Mouse (Mus musculus) brown adipose tissue, adult 24 weeks (tissue): ENCODE measurements around the gene Gm648. TPM values are rescaled to one million over a fixed set of nuclear protein-coding genes. Genes with fewer than 3 reads are reported as not detected.
"Not testable (repeated sequence)": the region's sequence is repeated elsewhere in the genome, so short reads cannot be mapped to it uniquely, and the experiment has no call there.

Experiments used
- H3K27ac ChIP-seq: fragments of 200-500 bp; replicated peaks from 2 replicates; pipeline ENCODE4 v1.5.1; 2012; ENCODE audit warnings: low read depth, mild to moderate bottlenecking, low read length
- H3K4me1 ChIP-seq: fragments of 200-500 bp; 2 replicates; pipeline ENCODE4 v1.6.1; 2012; ENCODE audit warnings: low read length, mixed read lengths; ENCODE audit not compliant: control insufficient read depth, insufficient read depth, insufficient read length
- H3K4me3 ChIP-seq: fragments of 200-500 bp; 2 replicates; pipeline ENCODE4 v1.5.1; 2012; ENCODE audit warnings: low read depth, mild to moderate bottlenecking, low read length, moderate library complexity; ENCODE audit not compliant: insufficient read depth
- polyA plus RNA-seq: library from polyadenylated mRNA; stranded (reverse); fragments of >200 nt; gene quantifications from 2 replicates; pipeline ENCODE4 v1.2.4, GENCODE M21; 2012; ENCODE audit not compliant: missing spikeins, insufficient read depth, insufficient read length

Gene Gm648
- polyA plus RNA-seq: not detected in 2 replicates

GRCm38 (mm10) chrX:56549506-56549905 is at the start of gene Gm648:
Gm648 (minus strand) TSS chrX:56549606.
- Histone ChIP-seq H3K4me1 (no peaks in the 10 kb centered on the region), H3K4me3 (no peak within 1 kb of the TSS), H3K27ac (no peak within 1 kb of the TSS)

GRCm38 (mm10) chrX:56597887-56598640 is 48.7 kb upstream of the Gm648 start, which contains the start of gene Mmgt1:
Mmgt1 (minus strand) TSS chrX:56598069.
- H3K4me3 ChIP-seq: peak within 1 kb of the TSS; percentile 94
- H3K27ac ChIP-seq: peak within 1 kb of the TSS; percentile 71
- no peaks in the 10 kb centered on the region for H3K4me1 ChIP-seq

GRCm38 (mm10) chrX:56597219-56597886 is 47.9 kb upstream of the Gm648 start:
- peak overlapping the region; percentile 71 for H3K27ac ChIP-seq
- H3K4me3 ChIP-seq: peak overlapping the region; percentile 94
- H3K4me1 ChIP-seq: no peaks in the 10 kb centered on the region

GRCm38 (mm10) chrX:56578200-56578599 is 28.8 kb upstream of the Gm648 start:
- Histone ChIP-seq H3K4me1 (no peaks in the 10 kb centered on the region), H3K27ac (no peak overlapping the region), H3K4me3 (no peak overlapping the region)

GRCm38 (mm10) chrX:56572465-56572864 is 23.1 kb upstream of the Gm648 start:
- Histone ChIP-seq H3K4me1 (no peaks in the 10 kb centered on the region), H3K4me3 (no peak overlapping the region), H3K27ac (no peak overlapping the region)

- Histone ChIP-seq H3K27ac (no peak overlapping the region), H3K4me1 (no peaks in the 10 kb centered on the region), H3K4me3 (no peak overlapping the region)
Observed at GRCm38 (mm10) chrX:56553584-56553983, 4.2 kb upstream of the Gm648 start.

- no peak overlapping the region for H3K4me3 ChIP-seq
- no peak overlapping the region for H3K27ac ChIP-seq
- H3K4me1 ChIP-seq: no peaks in the 10 kb centered on the region
Observed at GRCm38 (mm10) chrX:56537162-56537561, 12.2 kb downstream of the Gm648 start.

- no peak overlapping the region for H3K4me3 ChIP-seq
- no peaks in the 10 kb centered on the region for H3K4me1 ChIP-seq
- H3K27ac ChIP-seq: no peak overlapping the region
Observed at GRCm38 (mm10) chrX:56531266-56531665, 18.1 kb downstream of the Gm648 start.

GRCm38 (mm10) chrX:56524442-56524841 is 25.0 kb downstream of the Gm648 start, which contains the start of gene Gm10477:
Gm10477 (plus strand) TSS chrX:56524742.
- not testable (repeated sequence) for H3K4me3 ChIP-seq, H3K4me1 ChIP-seq

GRCm38 (mm10) chrX:56497241-56497640 is 52.2 kb downstream of the Gm648 start:
- H3K4me1 ChIP-seq: no peaks in the 10 kb centered on the region
- H3K4me3 ChIP-seq: no peak overlapping the region
- no peak overlapping the region for H3K27ac ChIP-seq

More at GRCm38 (mm10) chrX:56524442-56524841, 25.0 kb downstream of the Gm648 start, which contains the start of gene Gm10477:
- H3K27ac ChIP-seq: not testable (repeated sequence)

Other genes starting within 250 kb of the Gm648 start
- 2.7 and 2.8 TPM in 2 replicates for gene Zfp449, start 203.2 kb downstream of the Gm648 start, polyA plus RNA-seq
- 0.46 TPM in 1 of 2 replicates, not detected in the other for gene Smim10l2a, start 175.0 kb downstream of the Gm648 start, polyA plus RNA-seq
- gene Gm2174, start 101.6 kb downstream of the Gm648 start, polyA plus RNA-seq: 7.8 TPM in 1 of 2 replicates, not detected in the other
- gene Ints6l, start 94.7 kb downstream of the Gm648 start, polyA plus RNA-seq: 4.1 and 7.3 TPM in 2 replicates
- gene Gm10477, start 24.9 kb downstream of the Gm648 start, polyA plus RNA-seq: not detected in 2 replicates
- gene Mmgt1, start 48.5 kb upstream of the Gm648 start, polyA plus RNA-seq: 40.7 and 48.3 TPM in 2 replicates
- 15.4 and 18.2 TPM in 2 replicates for gene Slc9a6, start 60.2 kb upstream of the Gm648 start, polyA plus RNA-seq
- 160 and 164 TPM in 2 replicates for gene Fhl1, start 182.2 kb upstream of the Gm648 start, polyA plus RNA-seq